Mouse (Mus musculus): ENCODE data around the gene Sohlh2.

GRCm38 (mm10) chr3:55212254-55212653 is 30.4 kb downstream of the Sohlh2 start:
- TF ChIP-seq EP300 (IDR thresholded peaks at IDR 0.05; ENCODE audit: low read length) (no peak), CTCF (conservative IDR thresholded peaks at IDR 0.05 in 1 of 2, IDR thresholded peaks at IDR 0.05 in 1 of 2; ENCODE audit: low read depth in 2 of 2, low read length in 2 of 2) (no peak), GABPA (IDR thresholded peaks at IDR 0.05; ENCODE audit: insufficient replicate concordance, low read depth, low read length) (no peak), MAFK (IDR thresholded peaks at IDR 0.05; ENCODE audit: insufficient replicate concordance, low read length) (no peak), POLR2A (IDR thresholded peaks at IDR 0.05; ENCODE audit: low read depth, low read length) (no peak), BHLHE40 (IDR thresholded peaks at IDR 0.05; ENCODE audit: low read depth, low read length) (no peak), POLR2AphosphoS2 (IDR thresholded peaks at IDR 0.05; ENCODE audit: low read depth, low read length) (no peak), ELF1 (IDR thresholded peaks at IDR 0.05; ENCODE audit: low read depth, low read length) (no peak), ETS1 (conservative IDR thresholded peaks at IDR 0.05; ENCODE audit: low read depth, low read length) (no peak), TCF12 (IDR thresholded peaks at IDR 0.05; ENCODE audit: low read depth, low read length) (no peak), MEF2A (IDR thresholded peaks at IDR 0.05; ENCODE audit: borderline replicate concordance, low read depth, low read length) (no peak), ZMIZ1 (IDR thresholded peaks at IDR 0.05; ENCODE audit: low read depth, low read length) (no peak), CHD2 (IDR thresholded peaks at IDR 0.05; ENCODE audit: low read length) (no peak), USF1 (IDR thresholded peaks at IDR 0.05; ENCODE audit: low read depth, low read length) (no peak)

All from CH12.LX (cell line).